In genomic region chr17:35020551-35020950, GRCm38 (mm10) we compare ENCODE assay signal across 1 mouse cellular context.
TF ChIP-seq lines count a peak whose summit lies in the region.

No protein-coding gene starts in this region.

TF ChIP-seq in MEL, 35 proteins besides CTCF, POLR2A, EP300 and RAD21 (continued from another document):
- no peak for TF ChIP-seq BHLHE40 (IDR thresholded peaks at IDR 0.05; ENCODE audit: borderline replicate concordance, low read depth, low read length)
